Mouse (Mus musculus): ENCODE measurements around the gene Hdac2. TPM values are rescaled to one million over a fixed set of nuclear protein-coding genes. Genes with fewer than 3 reads are reported as not detected.

Hdac2 gene
- polyA plus RNA-seq, 1 experiment from 2014 or later, result 459 TPM

DNA sequence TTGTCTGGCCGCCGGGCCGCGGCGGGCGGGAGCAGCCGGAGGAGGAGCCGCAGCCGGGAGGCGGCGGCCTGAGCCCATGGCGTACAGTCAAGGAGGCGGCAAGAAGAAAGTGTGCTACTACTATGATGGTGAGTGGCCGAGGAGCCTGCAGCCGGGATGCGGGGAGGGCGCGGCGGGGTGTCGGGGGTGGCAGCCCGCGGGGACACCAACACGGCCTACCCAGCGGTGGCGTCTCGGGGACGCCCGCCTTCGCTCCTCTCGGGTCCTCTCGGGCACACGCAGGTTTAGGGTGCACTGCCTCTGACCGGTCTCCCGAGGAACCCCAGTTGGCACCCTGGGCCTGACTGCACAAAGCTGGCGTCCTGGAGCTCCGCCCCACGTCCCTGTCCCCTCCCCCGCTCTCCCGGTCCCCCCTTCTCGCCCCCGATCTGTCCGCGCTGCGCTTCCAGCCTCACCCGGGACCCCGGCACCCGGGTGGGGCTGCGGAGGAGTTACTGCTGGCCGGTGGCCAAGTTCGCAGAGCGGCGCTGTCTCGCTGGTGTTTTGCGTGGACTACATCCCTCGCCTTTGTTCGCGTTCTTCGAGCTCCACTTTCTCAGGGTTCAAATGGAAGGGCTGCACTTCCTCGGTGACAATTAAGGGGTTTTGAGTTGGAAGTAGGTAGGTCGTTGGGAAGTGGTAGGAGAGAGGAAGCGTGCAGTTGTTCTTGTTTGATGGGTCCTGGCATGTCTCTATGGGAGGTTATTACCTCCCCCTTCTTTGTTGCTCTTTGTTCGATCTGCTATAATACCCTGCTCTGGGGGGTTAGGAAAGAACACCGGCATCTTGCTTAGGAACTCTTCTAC lies 554 bp downstream of the Hdac2 start:
- Histone ChIP-seq H3K36me3 (ENCODE audit: control insufficient read depth, insufficient read depth, low read length) (no peaks in the 10 kb centered on the region), H3K4me3 (replicated peaks; ENCODE audit: low read depth, low read length) (peak overlapping the region; percentile 98), H3K27ac (replicated peaks; ENCODE audit: low read depth, low read length) (peak overlapping the region; percentile 99), H3K4me2 (ENCODE audit: low read length) (peak overlapping the region; percentile 65), H3K4me1 (ENCODE audit: control insufficient read depth, insufficient read depth, low read length) (peaks cover 15% of the 10 kb centered on the region), H3K9me3 (ENCODE audit: control insufficient read depth, low read length) (no peaks in the 10 kb centered on the region; the same call in 1 of the 2 replicates), H3K9ac (replicated peaks; ENCODE audit: low read length) (peak overlapping the region; percentile 99), H3K27me3 (ENCODE audit: control insufficient read depth, insufficient read depth, low read length) (no peaks in the 10 kb centered on the region)
- ATAC-seq (ENCODE audit: low FRiP score, low TSS enrichment) (peak; percentile 79), DNase-seq (peak; percentile 82)
- under 1% methylated on average over 63 of the region's 63 CpGs for WGBS

DNA sequence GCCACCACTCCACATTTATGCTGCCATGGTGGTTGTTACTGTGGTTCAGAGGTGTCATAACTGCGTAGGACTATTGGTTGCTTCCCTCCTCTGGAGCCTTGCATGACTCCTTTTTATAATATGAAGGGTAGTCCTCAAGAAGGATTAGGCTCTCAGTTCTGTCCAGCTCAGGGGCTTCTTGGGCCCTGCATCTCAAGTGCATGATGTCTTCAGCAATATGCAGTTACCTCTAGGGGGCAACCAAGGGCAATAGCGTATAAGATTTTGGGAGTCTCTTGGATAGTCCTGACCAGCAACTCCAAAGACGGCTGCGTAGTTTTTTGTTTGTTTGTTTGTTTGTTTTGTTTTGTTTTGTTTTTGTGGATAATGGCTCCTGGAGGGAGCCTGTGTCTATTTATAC lies 7.5 kb downstream of the Hdac2 start:
- no peak overlapping the region for H3K4me3 ChIP-seq (replicated peaks; ENCODE audit: low read depth, low read length)
- no peak for ATAC-seq (ENCODE audit: low FRiP score, low TSS enrichment)
- no peak overlapping the region for H3K4me2 ChIP-seq (ENCODE audit: low read length)
- DNase-seq, result no peak
- H3K36me3 ChIP-seq (ENCODE audit: control insufficient read depth, insufficient read depth, low read length), result peaks cover 1% of the 10 kb centered on the region
- no peaks in the 10 kb centered on the region for H3K27me3 ChIP-seq (ENCODE audit: control insufficient read depth, insufficient read depth, low read length)
- H3K9me3 ChIP-seq (ENCODE audit: control insufficient read depth, low read length), result peaks cover 3% of the 10 kb centered on the region
- 96% methylated on average over 4 of the region's 4 CpGs for WGBS
- H3K9ac ChIP-seq (replicated peaks; ENCODE audit: low read length), result no peak overlapping the region
- H3K27ac ChIP-seq (replicated peaks; ENCODE audit: low read depth, low read length), result no peak overlapping the region
- peaks cover 3% of the 10 kb centered on the region; the same call in 1 of the 2 replicates for H3K4me1 ChIP-seq (ENCODE audit: control insufficient read depth, insufficient read depth, low read length)

DNA sequence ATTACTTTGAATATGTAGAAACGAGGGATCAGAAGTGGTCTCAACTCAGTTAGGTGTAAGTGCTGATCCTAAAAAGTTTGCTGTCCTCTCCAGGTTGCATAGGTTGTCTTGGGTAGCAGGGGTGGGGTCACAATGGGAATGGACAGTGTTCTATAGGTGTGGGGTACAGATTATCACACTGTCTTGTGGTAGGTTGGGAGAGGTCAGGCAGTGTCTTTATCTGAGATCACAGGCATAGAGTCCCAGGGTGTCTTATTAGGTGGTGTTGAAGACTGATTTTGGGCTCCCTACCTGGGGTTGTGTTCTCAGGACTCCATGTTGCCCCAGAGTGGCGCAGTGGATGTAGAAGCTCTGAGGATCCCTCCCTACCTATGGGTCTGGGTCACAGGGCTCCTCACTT lies 17.8 kb downstream of the Hdac2 start:
- peaks cover 78% of the 10 kb centered on the region for H3K36me3 ChIP-seq (ENCODE audit: control insufficient read depth, insufficient read depth, low read length)
- WGBS, result 98% methylated on average over 2 of the region's 2 CpGs
- H3K9ac ChIP-seq (replicated peaks; ENCODE audit: low read length), result no peak overlapping the region
- ATAC-seq (ENCODE audit: low FRiP score, low TSS enrichment), result no peak
- H3K9me3 ChIP-seq (ENCODE audit: control insufficient read depth, low read length), result no peaks in the 10 kb centered on the region
- no peaks in the 10 kb centered on the region for H3K27me3 ChIP-seq (ENCODE audit: control insufficient read depth, insufficient read depth, low read length)
- no peaks in the 10 kb centered on the region for H3K4me1 ChIP-seq (ENCODE audit: control insufficient read depth, insufficient read depth, low read length)
- no peak overlapping the region for H3K27ac ChIP-seq (replicated peaks; ENCODE audit: low read depth, low read length)
- H3K4me3 ChIP-seq (replicated peaks; ENCODE audit: low read depth, low read length), result no peak overlapping the region
- DNase-seq, result no peak
- no peak overlapping the region for H3K4me2 ChIP-seq (ENCODE audit: low read length)

DNA sequence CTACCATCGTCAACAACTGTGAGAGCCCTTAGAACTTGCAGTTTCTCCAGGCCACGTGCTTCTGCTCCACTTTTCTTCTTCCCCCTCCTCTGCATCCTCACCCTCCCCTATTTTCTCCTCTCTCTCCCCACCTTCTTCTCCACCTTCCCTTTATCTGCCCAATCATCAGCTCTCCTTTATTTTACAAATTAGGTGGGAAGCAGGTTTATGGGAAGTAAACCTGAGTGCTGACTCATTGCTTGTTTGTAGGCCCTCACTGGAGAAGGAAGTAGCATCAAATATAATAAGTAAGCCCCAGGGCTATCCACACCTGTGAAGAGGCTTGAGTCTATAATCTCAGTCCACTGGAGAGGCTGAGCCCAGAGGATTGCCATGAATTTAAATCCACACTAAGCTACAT lies 26.5 kb downstream of the Hdac2 start:
- no peak for DNase-seq
- no peak overlapping the region for H3K9ac ChIP-seq (replicated peaks; ENCODE audit: low read length)
- H3K4me3 ChIP-seq (replicated peaks; ENCODE audit: low read depth, low read length), result no peak overlapping the region
- no peak overlapping the region for H3K27ac ChIP-seq (replicated peaks; ENCODE audit: low read depth, low read length)
- H3K4me1 ChIP-seq (ENCODE audit: control insufficient read depth, insufficient read depth, low read length), result no peaks in the 10 kb centered on the region
- 0 out of 2 replicates have a peak, but pooled peaks cover 2% of the 10 kb centered on the region for H3K9me3 ChIP-seq (ENCODE audit: control insufficient read depth, low read length)
- peaks cover 76% of the 10 kb centered on the region for H3K36me3 ChIP-seq (ENCODE audit: control insufficient read depth, insufficient read depth, low read length)
- ATAC-seq (ENCODE audit: low FRiP score, low TSS enrichment), result no peak
- H3K4me2 ChIP-seq (ENCODE audit: low read length), result no peak overlapping the region
- WGBS, result 95% methylated on average over 2 of the region's 2 CpGs
- H3K27me3 ChIP-seq (ENCODE audit: control insufficient read depth, insufficient read depth, low read length), result no peaks in the 10 kb centered on the region

DNA sequence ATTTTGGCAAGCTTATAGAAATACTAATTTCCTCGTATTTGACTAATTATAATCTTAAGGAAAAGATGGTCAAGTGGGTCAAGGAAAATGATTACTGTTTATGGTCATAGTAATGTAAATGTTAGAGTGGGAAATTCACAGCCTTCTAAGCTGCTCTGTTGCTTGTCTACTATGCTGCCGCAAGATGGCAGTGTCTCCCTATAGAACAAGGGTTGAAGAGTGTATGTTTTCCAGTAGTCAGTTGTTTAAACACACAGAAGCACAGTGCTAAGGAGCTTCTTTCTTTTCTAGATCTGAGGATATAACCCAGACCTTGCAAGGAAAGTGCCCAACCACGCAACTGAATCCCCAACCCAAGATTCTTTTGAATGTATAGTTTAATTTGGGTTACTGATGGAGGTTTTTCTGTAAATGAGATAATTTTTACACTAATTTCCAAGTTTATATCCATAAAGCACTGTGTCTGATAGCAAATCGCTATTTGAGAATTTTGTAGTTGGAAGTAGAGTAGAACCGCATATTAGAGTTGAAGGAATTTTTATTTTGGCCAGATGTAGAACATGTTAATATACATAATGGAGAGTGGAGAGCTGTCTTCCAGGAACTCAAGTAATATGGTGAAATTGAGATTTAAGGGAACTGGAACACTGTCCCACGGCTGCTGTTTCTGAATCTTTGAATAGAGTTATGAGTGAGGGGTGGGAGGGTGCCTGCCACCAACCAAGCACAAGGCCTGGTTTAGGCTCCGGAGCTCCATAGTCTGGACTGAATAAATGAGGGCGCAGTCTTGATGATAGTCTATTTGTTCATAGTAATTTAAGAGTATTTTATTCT lies 40.1 kb downstream of the Hdac2 start:
- H3K9me3 ChIP-seq (ENCODE audit: control insufficient read depth, low read length), result no peaks in the 10 kb centered on the region
- H3K4me3 ChIP-seq (replicated peaks; ENCODE audit: low read depth, low read length), result no peak overlapping the region
- no peak overlapping the region for H3K9ac ChIP-seq (replicated peaks; ENCODE audit: low read length)
- no peak overlapping the region for H3K27ac ChIP-seq (replicated peaks; ENCODE audit: low read depth, low read length)
- no peaks in the 10 kb centered on the region for H3K36me3 ChIP-seq (ENCODE audit: control insufficient read depth, insufficient read depth, low read length)
- ATAC-seq (ENCODE audit: low FRiP score, low TSS enrichment), result peak; percentile 93
- 53% methylated on average over 8 of the region's 8 CpGs for WGBS
- H3K27me3 ChIP-seq (ENCODE audit: control insufficient read depth, insufficient read depth, low read length), result no peaks in the 10 kb centered on the region
- DNase-seq, result peak; percentile 91
- no peaks in the 10 kb centered on the region for H3K4me1 ChIP-seq (ENCODE audit: control insufficient read depth, insufficient read depth, low read length)
- H3K4me2 ChIP-seq (ENCODE audit: low read length), result no peak overlapping the region

DNA sequence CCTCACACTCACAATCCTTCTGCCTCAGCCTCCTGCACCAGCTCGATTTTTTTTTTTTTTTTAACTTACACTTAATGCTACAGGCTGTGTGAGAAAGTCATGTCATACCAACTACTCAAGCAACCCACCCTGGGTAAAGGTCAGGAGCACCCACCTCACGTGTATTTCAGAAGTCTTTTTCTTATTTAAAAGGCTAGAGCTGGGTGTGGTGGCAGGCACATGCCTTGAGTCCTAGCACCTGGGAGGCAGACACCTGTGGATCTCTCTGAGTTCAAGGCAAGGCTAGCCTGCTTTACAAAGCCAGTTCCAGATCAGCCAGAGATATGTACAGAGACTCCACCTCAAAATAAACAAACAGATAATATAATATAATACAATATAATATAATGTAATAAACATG lies 41.4 kb downstream of the Hdac2 start:
- 60% methylated on average over 2 of the region's 2 CpGs for WGBS
- no peak for DNase-seq
- Histone ChIP-seq H3K9me3 (ENCODE audit: control insufficient read depth, low read length) (no peaks in the 10 kb centered on the region), H3K27me3 (ENCODE audit: control insufficient read depth, insufficient read depth, low read length) (no peaks in the 10 kb centered on the region), H3K27ac (replicated peaks; ENCODE audit: low read depth, low read length) (no peak overlapping the region), H3K4me3 (replicated peaks; ENCODE audit: low read depth, low read length) (no peak overlapping the region), H3K4me1 (ENCODE audit: control insufficient read depth, insufficient read depth, low read length) (no peaks in the 10 kb centered on the region), H3K4me2 (ENCODE audit: low read length) (no peak overlapping the region), H3K36me3 (ENCODE audit: control insufficient read depth, insufficient read depth, low read length) (no peaks in the 10 kb centered on the region), H3K9ac (replicated peaks; ENCODE audit: low read length) (no peak overlapping the region)
- ATAC-seq (ENCODE audit: low FRiP score, low TSS enrichment), result no peak

DNA sequence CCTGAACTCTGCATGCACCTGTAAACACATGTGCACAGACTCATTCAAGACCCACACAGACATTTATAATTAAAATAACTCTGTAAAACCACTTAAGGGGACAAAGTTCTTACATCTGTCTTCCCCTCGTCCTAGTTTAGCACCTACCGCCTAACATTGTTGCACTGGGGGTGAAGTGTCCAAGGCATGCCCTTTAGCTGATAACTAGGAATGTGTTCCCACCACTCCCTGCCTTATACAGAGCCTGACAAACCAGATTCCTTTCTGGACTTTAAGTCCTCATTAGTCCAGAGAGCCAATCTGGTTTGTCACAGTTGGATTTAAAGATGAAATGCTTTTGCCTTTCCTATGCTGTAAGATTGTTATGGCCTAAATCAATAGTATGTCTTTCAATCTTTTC lies 41.9 kb downstream of the Hdac2 start:
- Histone ChIP-seq H3K4me2 (ENCODE audit: low read length) (no peak overlapping the region), H3K27ac (replicated peaks; ENCODE audit: low read depth, low read length) (no peak overlapping the region), H3K27me3 (ENCODE audit: control insufficient read depth, insufficient read depth, low read length) (no peaks in the 10 kb centered on the region), H3K36me3 (ENCODE audit: control insufficient read depth, insufficient read depth, low read length) (no peaks in the 10 kb centered on the region), H3K9me3 (ENCODE audit: control insufficient read depth, low read length) (no peaks in the 10 kb centered on the region), H3K4me1 (ENCODE audit: control insufficient read depth, insufficient read depth, low read length) (no peaks in the 10 kb centered on the region), H3K9ac (replicated peaks; ENCODE audit: low read length) (no peak overlapping the region), H3K4me3 (replicated peaks; ENCODE audit: low read depth, low read length) (no peak overlapping the region)
- ATAC-seq (ENCODE audit: low FRiP score, low TSS enrichment) (no peak), DNase-seq (no peak)
- 95% methylated on average over 2 of the region's 2 CpGs for WGBS

DNA sequence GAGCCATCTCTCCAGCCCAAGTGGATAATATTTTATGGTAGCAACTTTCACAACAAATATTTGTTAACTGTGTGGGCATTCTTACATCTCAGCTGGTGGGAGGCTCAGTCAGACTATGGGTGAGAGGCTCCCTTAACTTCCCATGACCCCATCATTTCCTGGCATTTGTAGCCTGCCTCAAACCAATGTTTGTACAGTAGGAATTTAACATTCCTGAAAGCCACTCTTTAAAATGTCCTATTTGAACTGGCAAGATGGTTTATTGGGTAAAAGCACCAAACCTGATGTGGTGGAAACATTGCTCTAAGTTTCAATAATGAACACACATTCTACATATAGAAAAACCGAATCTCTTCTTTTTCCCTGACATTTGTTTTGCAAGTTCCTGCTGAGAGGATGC lies 50.0 kb downstream of the Hdac2 start:
- H3K4me2 ChIP-seq (ENCODE audit: low read length), result no peak overlapping the region
- 79% methylated on average over 1 of the region's 1 CpGs for WGBS
- no peak overlapping the region for H3K9ac ChIP-seq (replicated peaks; ENCODE audit: low read length)
- no peak overlapping the region for H3K4me3 ChIP-seq (replicated peaks; ENCODE audit: low read depth, low read length)
- H3K9me3 ChIP-seq (ENCODE audit: control insufficient read depth, low read length), result no peaks in the 10 kb centered on the region
- H3K36me3 ChIP-seq (ENCODE audit: control insufficient read depth, insufficient read depth, low read length), result no peaks in the 10 kb centered on the region
- no peaks in the 10 kb centered on the region for H3K4me1 ChIP-seq (ENCODE audit: control insufficient read depth, insufficient read depth, low read length)
- no peak overlapping the region for H3K27ac ChIP-seq (replicated peaks; ENCODE audit: low read depth, low read length)
- no peak for DNase-seq
- no peak for ATAC-seq (ENCODE audit: low FRiP score, low TSS enrichment)
- H3K27me3 ChIP-seq (ENCODE audit: control insufficient read depth, insufficient read depth, low read length), result no peaks in the 10 kb centered on the region
